Mouse (Mus musculus) urinary bladder, postnatal 14 days (tissue): ENCODE measurements around the gene Cep170.
A peak's percentile ranks its signal among the peaks of the same experiment; 100 is the strongest.

Source experiments
- DNase-seq: peaks from one replicate; pipeline ENCODE4 v3.0.0; 2021; ENCODE audit warnings: low spot score

Gene Cep170

GRCm38 (mm10) chr1:176749708-176750107 lies 64.2 kb downstream of the Cep170 start:
- no peak for DNase-seq

GRCm38 (mm10) chr1:176732834-176733233 lies 81.0 kb downstream of the Cep170 start:
- DNase-seq, result no peak

- no peak for DNase-seq
Measured at GRCm38 (mm10) chr1:176730528-176730927, 83.3 kb downstream of the Cep170 start.

GRCm38 (mm10) chr1:176727372-176727771 lies 86.5 kb downstream of the Cep170 start:
- no peak for DNase-seq

GRCm38 (mm10) chr1:176724771-176725170 lies 89.1 kb downstream of the Cep170 start:
- DNase-seq, result no peak

- DNase-seq, result no peak
Measured at GRCm38 (mm10) chr1:176723858-176724713, 89.8 kb downstream of the Cep170 start.

GRCm38 (mm10) chr1:176712436-176712835 lies 101.4 kb downstream of the Cep170 start:
- DNase-seq, result peak; percentile 25

GRCm38 (mm10) chr1:176700226-176700625 lies 113.6 kb downstream of the Cep170 start:
- DNase-seq, result no peak

- no peak for DNase-seq
Measured at GRCm38 (mm10) chr1:176699793-176700192, 114.1 kb downstream of the Cep170 start.

GRCm38 (mm10) chr1:176698647-176699046 lies 115.2 kb downstream of the Cep170 start:
- DNase-seq, result no peak

- peak; percentile 48 for DNase-seq
Measured at GRCm38 (mm10) chr1:176697091-176697490, 116.8 kb downstream of the Cep170 start.

GRCm38 (mm10) chr1:176691101-176691500 lies 122.8 kb downstream of the Cep170 start:
- DNase-seq, result no peak

GRCm38 (mm10) chr1:176688251-176688880 lies 125.5 kb downstream of the Cep170 start:
- no peak for DNase-seq
